Mouse (Mus musculus): ENCODE results near the gene Tfam. TPM values are rescaled to one million over a fixed set of nuclear protein-coding genes. Genes with fewer than 3 reads are reported as not detected.

The Tfam gene
- polyA plus RNA-seq, 1 experiment from 2014 or later, result 75.8 TPM

DNA sequence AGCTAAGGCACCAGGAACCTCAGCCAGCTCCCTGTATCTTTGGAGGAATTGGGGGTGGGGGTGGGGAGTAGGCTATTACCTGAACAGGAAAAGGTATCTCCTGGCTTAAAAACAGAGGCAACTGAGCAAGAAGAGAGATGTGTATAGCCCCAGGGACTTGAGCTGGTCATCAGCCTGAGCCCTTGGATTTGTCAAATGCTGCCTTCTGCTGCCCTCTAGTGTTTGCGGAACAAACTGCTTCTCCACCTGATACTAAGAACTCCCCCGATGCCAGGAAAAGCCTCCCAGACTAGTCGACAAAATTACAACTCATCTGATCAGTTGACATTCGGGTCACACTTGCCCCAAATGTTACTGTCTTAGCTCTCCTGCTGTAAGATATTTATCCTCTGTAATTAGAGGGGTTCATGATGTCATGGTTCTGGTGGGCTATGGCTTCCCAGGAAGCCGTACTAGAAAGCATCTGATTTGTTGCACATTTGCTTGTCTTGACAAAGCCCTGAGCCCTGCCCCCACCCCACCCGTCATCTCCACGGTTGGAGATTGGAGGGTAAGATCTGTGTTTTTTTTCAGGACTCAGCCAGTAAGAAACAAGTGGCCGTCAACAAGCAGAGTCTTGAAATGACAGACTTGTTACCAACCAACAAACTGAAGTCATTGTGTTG, 19.7 kb downstream of the Tfam start:
- no peak overlapping the region for H3K27ac ChIP-seq
- H3K36me3 ChIP-seq (ENCODE audit: poor library complexity, severe bottlenecking), result peaks cover 11% of the 10 kb centered on the region
- peaks cover 13% of the 10 kb centered on the region; the same call in 1 of the 2 replicates for H3K4me1 ChIP-seq
- H3K4me3 ChIP-seq, result no peak overlapping the region
- 18% methylated on average over 8 of the region's 8 CpGs for WGBS
- no peaks in the 10 kb centered on the region for H3K27me3 ChIP-seq
- H3K9ac ChIP-seq, result no peak overlapping the region
- peak; percentile 62 for ATAC-seq
- peak overlapping the region; percentile 29; the same call in 1 of the 2 replicates for H3K4me2 ChIP-seq
- no peaks in the 10 kb centered on the region; the same call in 1 of the 2 replicates for H3K9me3 ChIP-seq (replicated peaks)

DNA sequence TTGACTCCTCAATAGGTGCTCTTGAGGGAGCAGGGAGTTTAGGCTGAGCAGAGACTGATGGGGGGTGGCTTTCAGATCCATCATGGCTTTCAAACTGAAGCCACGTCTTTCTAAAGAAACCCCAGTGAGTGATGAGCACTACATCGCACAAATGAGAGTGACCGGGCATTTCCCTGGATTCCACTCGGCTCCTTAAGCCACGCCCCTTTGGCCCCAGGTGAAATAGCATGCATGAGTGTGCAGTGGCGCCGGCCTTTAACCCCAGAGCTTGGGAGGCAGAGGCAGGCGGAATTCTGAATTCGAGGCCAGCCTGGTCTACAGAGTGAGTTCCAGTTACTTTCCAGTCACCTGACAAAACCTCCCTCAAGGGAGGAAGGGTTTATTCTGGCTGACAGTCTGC, 22.1 kb downstream of the Tfam start:
- ATAC-seq, result no peak
- Histone ChIP-seq H3K9me3 (replicated peaks) (no peaks in the 10 kb centered on the region), H3K27ac (no peak overlapping the region), H3K27me3 (no peaks in the 10 kb centered on the region), H3K36me3 (ENCODE audit: poor library complexity, severe bottlenecking) (no peaks in the 10 kb centered on the region), H3K4me3 (no peak overlapping the region), H3K4me1 (0 out of 2 replicates have a peak, but pooled peaks cover 4% of the 10 kb centered on the region), H3K4me2 (no peak overlapping the region), H3K9ac (no peak overlapping the region)
- WGBS, result 81% methylated on average over 9 of the region's 9 CpGs

DNA sequence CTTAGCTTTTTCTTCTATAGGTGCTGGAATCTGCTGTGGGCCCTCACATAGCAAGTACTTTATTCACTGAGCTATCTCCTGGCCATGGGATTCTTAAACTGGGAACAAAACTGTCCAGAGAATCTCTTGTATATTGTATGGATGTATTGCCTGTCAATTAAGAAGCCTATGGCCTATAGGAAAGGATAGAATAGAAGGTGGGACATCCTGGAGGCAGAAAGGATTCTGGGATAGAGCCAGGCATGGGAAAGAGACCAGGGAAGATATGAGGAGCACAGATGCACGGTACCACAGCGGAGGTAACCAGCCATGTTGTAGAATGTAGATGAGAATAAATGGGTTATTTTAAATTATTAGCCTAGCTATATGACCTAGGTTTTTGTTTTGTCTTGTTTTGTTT, 36.6 kb downstream of the Tfam start:
- Histone ChIP-seq H3K36me3 (ENCODE audit: poor library complexity, severe bottlenecking) (no peaks in the 10 kb centered on the region), H3K9ac (no peak overlapping the region), H3K4me3 (no peak overlapping the region), H3K9me3 (replicated peaks) (no peaks in the 10 kb centered on the region), H3K4me1 (no peaks in the 10 kb centered on the region), H3K4me2 (no peak overlapping the region), H3K27ac (no peak overlapping the region), H3K27me3 (no peaks in the 10 kb centered on the region)
- 92% methylated on average over 2 of the region's 2 CpGs for WGBS
- ATAC-seq, result no peak

DNA sequence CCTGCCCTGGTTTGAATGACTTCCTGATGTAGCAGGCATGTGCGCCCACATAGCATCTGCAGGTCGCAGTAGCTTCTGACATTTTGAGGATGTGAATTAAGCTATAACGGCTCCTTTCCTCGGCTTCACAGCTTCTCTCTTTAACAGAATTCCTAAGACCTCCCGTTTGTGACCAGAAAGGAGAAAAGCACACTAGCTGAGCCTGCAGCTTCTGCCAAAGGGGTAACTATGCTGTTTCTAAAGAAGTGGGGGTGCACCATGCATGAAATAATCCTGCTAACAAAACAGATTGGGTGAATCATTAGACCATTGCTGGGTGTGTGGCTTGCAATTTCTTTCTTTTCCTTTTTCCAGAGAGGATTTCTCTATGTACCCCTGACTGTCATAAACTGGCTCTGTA, 37.1 kb downstream of the Tfam start:
- no peak overlapping the region for H3K4me2 ChIP-seq
- no peak overlapping the region for H3K4me3 ChIP-seq
- no peaks in the 10 kb centered on the region for H3K4me1 ChIP-seq
- H3K27ac ChIP-seq, result no peak overlapping the region
- H3K27me3 ChIP-seq, result no peaks in the 10 kb centered on the region
- 71% methylated on average over 5 of the region's 5 CpGs for WGBS
- H3K36me3 ChIP-seq (ENCODE audit: poor library complexity, severe bottlenecking), result no peaks in the 10 kb centered on the region
- ATAC-seq, result no peak
- H3K9me3 ChIP-seq (replicated peaks), result no peaks in the 10 kb centered on the region
- H3K9ac ChIP-seq, result no peak overlapping the region

DNA sequence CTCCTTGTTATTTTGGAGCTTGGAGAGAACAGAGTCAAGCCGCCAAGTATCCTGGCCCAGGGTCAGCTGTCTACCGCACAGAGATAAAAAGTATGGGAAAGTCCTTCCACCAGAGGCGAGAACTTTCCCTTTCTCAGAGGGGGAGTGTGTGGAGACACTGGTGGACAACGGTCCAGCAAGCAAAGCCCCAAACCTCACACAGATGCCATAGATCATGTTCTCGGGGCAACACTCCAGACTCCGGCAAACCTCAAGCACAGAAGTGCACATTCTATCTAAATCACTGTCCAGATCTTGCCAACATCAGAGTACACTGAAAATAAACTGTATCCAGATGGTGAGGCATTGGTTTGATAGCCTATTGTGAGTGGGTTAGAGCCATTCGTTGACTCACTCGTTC, 39.4 kb downstream of the Tfam start:
- WGBS, result 93% methylated on average over 8 of the region's 8 CpGs
- Histone ChIP-seq H3K9ac (no peak overlapping the region), H3K27ac (no peak overlapping the region), H3K4me2 (no peak overlapping the region), H3K9me3 (replicated peaks) (no peaks in the 10 kb centered on the region), H3K36me3 (ENCODE audit: poor library complexity, severe bottlenecking) (no peaks in the 10 kb centered on the region), H3K27me3 (no peaks in the 10 kb centered on the region), H3K4me1 (no peaks in the 10 kb centered on the region), H3K4me3 (no peak overlapping the region)
- ATAC-seq, result no peak

DNA sequence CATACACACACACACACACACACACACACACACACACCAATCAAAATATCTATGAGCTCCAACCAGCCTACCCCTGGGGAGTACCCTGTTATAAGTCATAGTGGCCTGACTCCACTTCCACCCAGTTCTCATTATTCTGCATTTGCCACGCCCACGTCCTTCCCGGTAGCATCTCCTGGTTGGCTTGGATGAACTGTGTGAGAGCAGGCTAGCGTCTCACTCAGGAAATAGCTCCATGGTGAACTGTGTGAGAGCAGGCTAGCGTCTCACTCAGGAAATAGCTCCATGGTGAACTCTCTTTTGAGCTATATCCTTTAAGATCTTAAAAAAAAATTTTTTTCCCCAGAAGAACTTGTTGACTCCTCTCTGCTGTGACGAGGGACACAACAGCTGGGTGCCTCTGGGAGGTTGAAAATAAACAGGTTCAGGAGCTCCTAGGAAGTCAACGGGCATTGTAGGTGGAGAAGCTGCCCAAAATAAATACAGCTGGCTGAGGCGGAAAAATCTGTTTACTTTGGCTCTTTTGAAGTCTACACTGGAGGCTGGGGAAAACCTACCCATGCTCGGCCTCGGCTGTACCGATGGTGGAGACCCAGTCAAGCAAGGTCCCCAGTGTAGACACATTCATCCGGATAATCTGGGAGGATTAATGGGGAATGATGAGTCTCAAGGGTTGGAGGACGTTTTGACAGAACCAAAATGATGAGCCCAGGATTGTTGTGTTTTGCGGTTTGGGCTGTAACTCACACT, 40.9 kb downstream of the Tfam start:
- Histone ChIP-seq H3K9ac (no peak overlapping the region), H3K9me3 (replicated peaks) (no peaks in the 10 kb centered on the region), H3K36me3 (ENCODE audit: poor library complexity, severe bottlenecking) (no peaks in the 10 kb centered on the region), H3K27ac (no peak overlapping the region), H3K4me1 (no peaks in the 10 kb centered on the region), H3K27me3 (no peaks in the 10 kb centered on the region), H3K4me3 (no peak overlapping the region), H3K4me2 (no peak overlapping the region)
- no peak for ATAC-seq
- 83% methylated on average over 14 of the region's 14 CpGs for WGBS

DNA sequence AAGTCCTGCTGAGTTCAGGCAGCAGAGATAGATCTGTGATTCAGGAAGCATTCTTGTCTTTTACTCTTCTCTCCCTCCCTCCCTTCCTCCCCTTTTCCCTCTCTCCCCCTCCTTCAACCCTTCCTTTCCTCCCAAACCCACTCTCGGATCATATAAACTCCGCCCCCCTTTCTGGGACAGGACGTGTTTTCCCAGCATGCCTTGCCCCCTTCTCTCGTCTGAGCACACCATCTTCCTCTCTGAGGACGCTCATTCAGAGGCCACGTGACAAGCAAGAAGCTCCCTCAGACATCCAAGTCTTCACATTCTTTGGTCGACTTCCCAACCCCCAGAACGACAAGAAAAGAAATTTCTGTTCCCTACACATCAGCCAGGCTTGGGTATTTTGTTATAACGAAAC, 42.6 kb downstream of the Tfam start:
- Histone ChIP-seq H3K4me3 (no peak overlapping the region), H3K27me3 (no peaks in the 10 kb centered on the region), H3K4me1 (no peaks in the 10 kb centered on the region), H3K36me3 (ENCODE audit: poor library complexity, severe bottlenecking) (no peaks in the 10 kb centered on the region), H3K9me3 (replicated peaks) (no peaks in the 10 kb centered on the region), H3K9ac (no peak overlapping the region), H3K27ac (no peak overlapping the region), H3K4me2 (no peak overlapping the region)
- WGBS, result 55% methylated on average over 9 of the region's 9 CpGs
- ATAC-seq, result no peak

DNA sequence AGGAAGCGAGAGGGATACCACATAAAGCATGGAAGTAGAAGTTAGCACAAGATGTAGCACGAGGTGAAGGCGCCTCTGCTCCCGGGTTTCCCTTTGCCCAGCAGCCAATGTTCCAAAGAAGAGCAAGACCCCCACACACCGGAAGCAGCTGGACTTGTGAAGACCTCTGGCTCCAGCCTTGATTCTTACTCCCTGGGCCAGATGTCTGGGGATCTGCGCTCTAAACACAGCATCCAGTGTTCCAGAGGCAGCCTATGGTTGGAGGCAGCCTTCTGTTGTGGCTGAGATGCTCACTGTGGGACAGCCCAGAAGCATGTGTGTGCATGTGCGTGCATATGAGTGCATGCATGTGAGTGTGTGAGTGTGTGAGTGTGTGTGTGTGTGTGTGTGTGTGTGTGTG, 43.4 kb downstream of the Tfam start:
- no peaks in the 10 kb centered on the region for H3K4me1 ChIP-seq
- H3K9ac ChIP-seq, result no peak overlapping the region
- H3K36me3 ChIP-seq (ENCODE audit: poor library complexity, severe bottlenecking), result no peaks in the 10 kb centered on the region
- ATAC-seq, result no peak
- 89% methylated on average over 7 of the region's 7 CpGs for WGBS
- no peak overlapping the region for H3K27ac ChIP-seq
- no peak overlapping the region for H3K4me2 ChIP-seq
- no peak overlapping the region for H3K4me3 ChIP-seq
- no peaks in the 10 kb centered on the region for H3K27me3 ChIP-seq
- H3K9me3 ChIP-seq (replicated peaks), result no peaks in the 10 kb centered on the region

DNA sequence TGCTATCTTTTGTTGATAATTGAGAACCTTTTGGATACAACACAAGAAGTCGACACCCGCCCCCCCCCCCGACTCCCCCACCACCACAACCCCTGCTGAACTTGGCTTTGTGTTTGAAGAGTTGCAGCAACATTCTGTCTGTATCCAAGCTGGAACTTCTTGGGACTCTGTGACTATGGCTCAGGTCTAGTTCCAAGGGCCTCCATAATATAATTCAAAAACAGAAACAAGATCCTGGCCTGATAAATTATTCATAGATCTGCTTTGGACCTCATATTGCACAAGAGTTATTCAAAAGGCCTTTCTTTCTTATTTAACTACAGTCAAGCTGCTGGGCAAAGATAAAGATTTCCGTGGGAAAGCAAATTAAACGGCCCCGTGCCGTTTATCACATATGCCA, 44.8 kb downstream of the Tfam start:
- WGBS, result 59% methylated on average over 7 of the region's 7 CpGs
- Histone ChIP-seq H3K27me3 (no peaks in the 10 kb centered on the region), H3K4me2 (no peak overlapping the region), H3K9me3 (replicated peaks) (no peaks in the 10 kb centered on the region), H3K9ac (no peak overlapping the region), H3K4me1 (no peaks in the 10 kb centered on the region), H3K4me3 (no peak overlapping the region), H3K27ac (no peak overlapping the region), H3K36me3 (ENCODE audit: poor library complexity, severe bottlenecking) (no peaks in the 10 kb centered on the region)
- ATAC-seq, result no peak

DNA sequence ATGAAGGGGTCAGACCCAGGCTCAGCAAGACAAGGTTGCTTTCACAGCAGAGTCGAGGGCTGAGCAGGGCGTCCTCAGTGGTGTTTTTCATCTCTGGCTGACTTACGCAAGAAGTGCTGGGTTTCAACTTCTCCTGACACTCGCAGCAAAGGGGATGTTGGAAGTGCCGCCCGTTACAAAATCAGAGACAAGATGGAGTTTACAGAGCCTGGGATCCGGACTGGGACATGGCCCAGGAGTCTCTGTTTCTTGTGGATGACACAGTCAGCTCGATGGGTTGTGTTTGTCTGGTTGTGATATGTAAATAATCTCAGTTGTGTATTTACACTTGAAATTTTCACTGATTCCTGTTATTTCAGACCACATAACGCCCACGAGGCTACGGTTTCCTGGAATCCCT, 45.2 kb downstream of the Tfam start:
- Histone ChIP-seq H3K27ac (no peak overlapping the region), H3K4me1 (no peaks in the 10 kb centered on the region), H3K4me3 (no peak overlapping the region), H3K9me3 (replicated peaks) (no peaks in the 10 kb centered on the region), H3K4me2 (no peak overlapping the region), H3K36me3 (ENCODE audit: poor library complexity, severe bottlenecking) (no peaks in the 10 kb centered on the region), H3K27me3 (no peaks in the 10 kb centered on the region), H3K9ac (no peak overlapping the region)
- 80% methylated on average over 11 of the region's 11 CpGs for WGBS
- no peak for ATAC-seq

DNA sequence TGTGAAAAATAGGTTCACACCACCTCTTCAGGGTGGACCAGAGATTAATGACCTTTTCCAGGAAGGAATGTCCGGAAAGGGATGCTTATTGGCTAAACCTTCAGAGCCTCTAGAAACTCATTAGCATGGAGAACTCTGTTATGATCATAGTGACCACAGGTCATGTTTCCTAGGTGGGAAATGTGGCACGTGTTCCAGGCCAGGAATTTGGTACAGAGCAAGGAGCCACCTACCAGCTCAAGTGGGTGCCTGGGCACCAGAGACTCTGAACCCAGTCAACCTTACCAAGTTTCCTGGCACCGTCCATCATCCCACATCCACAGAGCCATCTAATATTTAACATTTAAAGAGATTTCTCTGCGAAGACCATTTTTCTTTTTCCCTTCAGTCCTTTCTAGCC, 49.4 kb downstream of the Tfam start:
- Histone ChIP-seq H3K27ac (no peak overlapping the region), H3K4me2 (no peak overlapping the region), H3K9ac (no peak overlapping the region), H3K4me3 (no peak overlapping the region), H3K4me1 (no peaks in the 10 kb centered on the region), H3K27me3 (no peaks in the 10 kb centered on the region), H3K36me3 (ENCODE audit: poor library complexity, severe bottlenecking) (no peaks in the 10 kb centered on the region), H3K9me3 (replicated peaks) (no peaks in the 10 kb centered on the region)
- no peak for ATAC-seq
- WGBS, result 87% methylated on average over 4 of the region's 4 CpGs

DNA sequence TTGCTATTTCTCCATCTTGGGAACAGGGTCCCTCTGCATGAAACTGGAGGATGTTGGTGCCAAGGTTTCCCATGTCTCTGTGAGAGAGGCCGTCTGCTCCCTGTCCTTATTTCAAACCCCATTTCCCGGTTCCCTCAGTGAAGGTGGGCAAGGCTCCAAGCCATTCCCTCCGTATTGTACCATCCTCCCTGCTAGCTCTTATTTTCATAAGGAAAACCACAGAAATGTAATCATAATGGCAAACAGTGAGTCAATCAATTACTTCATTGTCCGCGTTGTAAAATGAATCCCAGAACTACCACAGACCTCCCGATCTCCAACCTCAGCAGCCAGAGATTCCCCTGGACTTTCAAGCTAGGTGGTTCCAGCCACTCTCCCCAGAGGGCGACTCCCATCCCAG, 53.0 kb downstream of the Tfam start:
- ATAC-seq, result no peak
- Histone ChIP-seq H3K27me3 (no peaks in the 10 kb centered on the region), H3K9me3 (replicated peaks) (peaks cover 3% of the 10 kb centered on the region; the same call in 1 of the 2 replicates), H3K9ac (no peak overlapping the region), H3K36me3 (ENCODE audit: poor library complexity, severe bottlenecking) (no peaks in the 10 kb centered on the region), H3K4me3 (no peak overlapping the region), H3K4me2 (no peak overlapping the region), H3K4me1 (no peaks in the 10 kb centered on the region), H3K27ac (no peak overlapping the region)
- WGBS, result 89% methylated on average over 7 of the region's 7 CpGs
